Mouse (Mus musculus): ENCODE data around the gene Ccdc33.

GRCm38 (mm10) chr9:58091623-58092425, 26.8 kb downstream of the Ccdc33 start:
- no peak for TF ChIP-seq CTCF (IDR thresholded peaks at IDR 0.05; ENCODE audit: borderline replicate concordance, insufficient read depth, low read depth, low read length)
- no peak for TF ChIP-seq POLR2A (IDR thresholded peaks at IDR 0.05; ENCODE audit: borderline replicate concordance, insufficient read depth, low read length)

Data from cerebellum, adult 2 months (tissue).